In the genomic region with DNA sequence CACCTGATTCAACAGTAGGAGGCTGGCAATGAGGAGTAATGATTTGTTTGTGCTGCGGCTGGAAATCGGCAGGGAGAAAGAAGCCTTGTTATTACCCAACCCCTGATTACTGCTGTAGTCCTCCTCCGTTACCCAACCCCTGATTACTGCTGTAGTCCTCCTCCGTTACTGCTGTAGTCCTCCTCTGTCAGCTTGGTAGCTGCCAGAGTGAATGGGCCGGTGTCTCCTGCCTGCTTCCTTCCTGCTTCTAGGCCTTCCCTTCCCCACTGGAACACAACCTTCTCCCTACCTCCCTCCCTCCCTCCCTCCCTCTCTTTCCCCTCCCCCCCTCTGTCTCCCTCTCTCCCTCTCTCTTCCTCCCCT, we compare ENCODE assay signal across 12 mouse cellular contexts. TPM values are rescaled to one million over a fixed set of nuclear protein-coding genes. Genes with fewer than 3 reads are reported as not detected.
DNase-seq lines count a peak whose midpoint lies in the region; ATAC-seq and TF ChIP-seq lines count a peak whose summit lies in the region.
"Had no signal": no experiment of that assay in that cellular context is flagged by ENCODE, and none has a peak within 500 bp of the region (broad histone marks: within the 10 kb centered on the region; RNA-seq: fewer than 3 reads in every experiment).

No protein-coding gene starts in this region.

- H3K27me3 ChIP-seq in lung, embryonic 16.5 days (ENCODE audit: control insufficient read depth, insufficient read depth, low read depth, low read length): no peaks in the 10 kb centered on the region
- H3K27me3 ChIP-seq in embryonic facial prominence, embryonic 14.5 days (replicated peaks; ENCODE audit: control insufficient read depth, insufficient read depth, low read length): no peaks in the 10 kb centered on the region
- no peaks in the 10 kb centered on the region for H3K27me3 ChIP-seq in myocyte (ENCODE audit: control insufficient read depth, insufficient read depth, insufficient read length)
- H3K27me3 ChIP-seq: limb, embryonic 12.5 days had no signal

- H3K36me3 ChIP-seq in lung, embryonic 16.5 days (ENCODE audit: control insufficient read depth, insufficient read depth, low read length): no peaks in the 10 kb centered on the region
- H3K36me3 ChIP-seq in embryonic facial prominence, embryonic 14.5 days (ENCODE audit: control insufficient read depth, insufficient read depth, low read length): no peaks in the 10 kb centered on the region
- no peaks in the 10 kb centered on the region for H3K36me3 ChIP-seq in myocyte (ENCODE audit: control insufficient read depth, insufficient read depth)

- WGBS in lung, embryonic 16.5 days: 52% methylated on average over 5 of the region's 5 CpGs
- WGBS in embryonic facial prominence, embryonic 14.5 days: 44% methylated on average over 5 of the region's 5 CpGs

- no peak for ATAC-seq in CD4-positive, CD25-positive, alpha-beta regulatory T cell, adult 4 months
- ATAC-seq in lung, embryonic 16.5 days (ENCODE audit: low read depth): no peak
- no peak for ATAC-seq in embryonic facial prominence, embryonic 14.5 days (ENCODE audit: low read depth)

- H3K4me3 ChIP-seq in lung, embryonic 16.5 days (ENCODE audit: low read length): no peak overlapping the region
- no peak overlapping the region for H3K4me3 ChIP-seq in embryonic facial prominence, embryonic 14.5 days (ENCODE audit: low read depth, low read length)
- H3K4me3 ChIP-seq in myocyte: no peak overlapping the region
- H3K4me3 ChIP-seq: erythroblast, embryonic 14.5 days; limb, embryonic 12.5 days had no signal

- no peak overlapping the region for H3K9ac ChIP-seq in lung, embryonic 16.5 days (ENCODE audit: low read length)
- no peak overlapping the region for H3K9ac ChIP-seq in embryonic facial prominence, embryonic 14.5 days (ENCODE audit: low read depth, low read length)
- H3K9ac ChIP-seq: limb, embryonic 12.5 days had no signal

- H3K4me1 ChIP-seq in lung, embryonic 16.5 days (replicated peaks; ENCODE audit: control insufficient read depth, insufficient read depth, low read length): peaks cover 58% of the 10 kb centered on the region
- H3K4me1 ChIP-seq in embryonic facial prominence, embryonic 14.5 days (ENCODE audit: control insufficient read depth, insufficient read depth, low read length): peaks cover 48% of the 10 kb centered on the region

- no peaks in the 10 kb centered on the region for H3K9me3 ChIP-seq in lung, embryonic 16.5 days (ENCODE audit: control insufficient read depth, low read length)
- no peaks in the 10 kb centered on the region for H3K9me3 ChIP-seq in embryonic facial prominence, embryonic 14.5 days (ENCODE audit: control insufficient read depth, low read length)
- H3K9me3 ChIP-seq: limb, embryonic 12.5 days had no signal

- peak; percentile 35 for DNase-seq in CD4-positive, CD25-positive, alpha-beta regulatory T cell, adult 2 months (ENCODE audit: low read depth, low spot score)
- no peak for DNase-seq in lung, postnatal 10 days
- peak; percentile 27 for DNase-seq in embryonic facial prominence, embryonic 14.5 days (ENCODE audit: low spot score)
- DNase-seq in yolk sac, embryonic 10.5 days (ENCODE audit: low spot score): no peak
- DNase-seq in cerebellum, adult 11 months: no peak
- DNase-seq: cerebellum, adult 11-12 months had no signal

- H3K79me2 ChIP-seq in myocyte (ENCODE audit: control insufficient read depth, insufficient read depth): peaks cover 56% of the 10 kb centered on the region

- no peak overlapping the region for H3K4me2 ChIP-seq in lung, embryonic 16.5 days (ENCODE audit: low read depth, low read length)
- H3K4me2 ChIP-seq in embryonic facial prominence, embryonic 14.5 days (ENCODE audit: low read depth, low read length): no peak overlapping the region
- H3K4me2 ChIP-seq in myocyte (ENCODE audit: low read depth): peak overlapping the region; percentile 71
- H3K4me2 ChIP-seq: limb, embryonic 12.5 days had no signal

- no peak for TF ChIP-seq POLR2A in myocyte (IDR thresholded peaks at IDR 0.05; ENCODE audit: insufficient read length, low read depth)

- H3ac ChIP-seq in myocyte (ENCODE audit: control insufficient read depth, insufficient read length): no peak overlapping the region

- 0 out of 2 replicates have a peak overlapping the region, but pooled peaks have one; percentile 44 for H3K27ac ChIP-seq in lung, embryonic 16.5 days (ENCODE audit: low read length)
- H3K27ac ChIP-seq in embryonic facial prominence, embryonic 14.5 days (replicated peaks; ENCODE audit: low read depth, low read length): peak overlapping the region; percentile 8; the same call in 1 of the 2 replicates
- H3K27ac ChIP-seq: limb, embryonic 12.5 days had no signal

TF ChIP-seq in myocyte, 11 proteins besides CTCF, POLR2A, EP300 and RAD21:
- TF ChIP-seq CEBPB (IDR thresholded peaks at IDR 0.05; ENCODE audit: insufficient read depth, poor library complexity, severe bottlenecking): no peak
- TF ChIP-seq TCF12 (IDR thresholded peaks at IDR 0.05; ENCODE audit: insufficient read depth, poor library complexity, severe bottlenecking): no peak
- no peak for TF ChIP-seq MYOD1 (IDR thresholded peaks at IDR 0.05; ENCODE audit: control insufficient read depth in 1 of 3, insufficient read length in 2 of 3, low read depth in 2 of 3)
- TF ChIP-seq REST (IDR thresholded peaks at IDR 0.05; ENCODE audit: insufficient read depth, insufficient read length): no peak
- no peak for TF ChIP-seq MYOG (IDR thresholded peaks at IDR 0.05; ENCODE audit: control insufficient read depth in 1 of 3, insufficient read depth in 1 of 3, insufficient read length in 2 of 3, low read depth in 2 of 3)
- no peak for TF ChIP-seq MAX (IDR thresholded peaks at IDR 0.05; ENCODE audit: low read depth)
- TF ChIP-seq POLR2AphosphoS2 (IDR thresholded peaks at IDR 0.05; ENCODE audit: insufficient read length, low read depth): no peak
- TF ChIP-seq TCF3 (IDR thresholded peaks at IDR 0.05; ENCODE audit: insufficient read length, low read depth): no peak
- TF ChIP-seq USF1 (IDR thresholded peaks at IDR 0.05; ENCODE audit: low read depth): no peak
- TF ChIP-seq E2F4 (IDR thresholded peaks at IDR 0.05; ENCODE audit: insufficient read depth): no peak
- no peak for TF ChIP-seq SRF (IDR thresholded peaks at IDR 0.05; ENCODE audit: control insufficient read depth, insufficient read length, low read depth)

RNA-seq across cellular contexts. Expression of gene Mink1, which starts 17.7 kb away (rescaled TPM):
- 1 to 10 TPM; 5.6 to 8.4 TPM for polyA plus RNA-seq in CD4-positive, CD25-positive, alpha-beta regulatory T cell, adult 4 months (2017; shearing (Covaris generic))
- polyA plus RNA-seq in lung, embryonic 16.5 days (2015; fragmentation: Nextera tagmentation; extraction: Ambion mirVana): 10.3 and 10.5 TPM in 2 replicates
- 17.2 and 18.3 TPM in 2 replicates for polyA plus RNA-seq in embryonic facial prominence, embryonic 14.5 days (2014; fragmentation: Nextera tagmentation; extraction: Ambion mirVana)
- 34.4 TPM for polyA plus RNA-seq in myocyte (2012; fragmentation: generic; extraction: Trizol)

RNA-seq across cellular contexts. Expression of gene 4930544D05Rik, which starts 35.3 kb away (rescaled TPM):
- polyA plus RNA-seq in CD4-positive, CD25-positive, alpha-beta regulatory T cell, adult 4 months (2017; shearing (Covaris generic)): under 1 TPM in 1 of 2 experiments, not detected in 1; 0.71 TPM
- not detected in 2 replicates for polyA plus RNA-seq in lung, embryonic 16.5 days (2015; fragmentation: Nextera tagmentation; extraction: Ambion mirVana)
- not detected in 2 replicates for polyA plus RNA-seq in embryonic facial prominence, embryonic 14.5 days (2014; fragmentation: Nextera tagmentation; extraction: Ambion mirVana)
- 0.10 TPM for polyA plus RNA-seq in myocyte (2012; fragmentation: generic; extraction: Trizol)
- polyA plus RNA-seq: erythroblast, embryonic 14.5 days; kidney, embryonic 14.5 days; limb, embryonic 12.5 days had no signal

RNA-seq across cellular contexts. Expression of gene Chrne, which starts 38.7 kb away (rescaled TPM):
- polyA plus RNA-seq in CD4-positive, CD25-positive, alpha-beta regulatory T cell, adult 4 months (2017; shearing (Covaris generic)): 1 to 10 TPM; 1.4 to 2.1 TPM
- polyA plus RNA-seq in lung, embryonic 16.5 days (2015; fragmentation: Nextera tagmentation; extraction: Ambion mirVana): 0.33 TPM in 1 of 2 replicates, not detected in the other
- polyA plus RNA-seq in embryonic facial prominence, embryonic 14.5 days (2014; fragmentation: Nextera tagmentation; extraction: Ambion mirVana): 0.51 and 0.58 TPM in 2 replicates
- polyA plus RNA-seq in myocyte (2012; fragmentation: generic; extraction: Trizol): 5.3 TPM
- polyA plus RNA-seq: kidney, embryonic 14.5 days; limb, embryonic 12.5 days had no signal

RNA-seq across cellular contexts. Expression of gene Pld2, which starts 40.5 kb away (rescaled TPM):
- polyA plus RNA-seq in CD4-positive, CD25-positive, alpha-beta regulatory T cell, adult 4 months (2017; shearing (Covaris generic)): 1 to 10 TPM; 2.7 to 3.9 TPM
- polyA plus RNA-seq in lung, embryonic 16.5 days (2015; fragmentation: Nextera tagmentation; extraction: Ambion mirVana): 12.5 and 13.1 TPM in 2 replicates
- polyA plus RNA-seq in embryonic facial prominence, embryonic 14.5 days (2014; fragmentation: Nextera tagmentation; extraction: Ambion mirVana): 9.2 and 9.5 TPM in 2 replicates
- 10.2 TPM for polyA plus RNA-seq in myocyte (2012; fragmentation: generic; extraction: Trizol)

RNA-seq across cellular contexts. Expression of gene Gm40193, which starts 47.6 kb away (rescaled TPM):
- polyA plus RNA-seq in CD4-positive, CD25-positive, alpha-beta regulatory T cell, adult 4 months (2017; shearing (Covaris generic)): not detected
- polyA plus RNA-seq in lung, embryonic 16.5 days (2015; fragmentation: Nextera tagmentation; extraction: Ambion mirVana): not detected in 2 replicates
- 1.1 and 2.7 TPM in 2 replicates for polyA plus RNA-seq in embryonic facial prominence, embryonic 14.5 days (2014; fragmentation: Nextera tagmentation; extraction: Ambion mirVana)
- not detected for polyA plus RNA-seq in myocyte (2012; fragmentation: generic; extraction: Trizol)
- polyA plus RNA-seq: erythroblast, embryonic 14.5 days; kidney, embryonic 14.5 days; limb, embryonic 12.5 days had no signal

Comparison
In these comparisons a context has a peak if more than half of its experiments do, and no peak if none do; other contexts are left out.
1. DNase-seq: peak in CD4-positive, CD25-positive, alpha-beta regulatory T cell, adult 2 months (single experiment) and embryonic facial prominence, embryonic 14.5 days (single experiment); none in lung, postnatal 10 days (single experiment), yolk sac, embryonic 10.5 days (single experiment) and cerebellum, adult 11 months (single experiment).